Mouse (Mus musculus): ENCODE data around the gene Mfap1b. TPM values are rescaled to one million over a fixed set of nuclear protein-coding genes. Genes with fewer than 3 reads are reported as not detected.
A peak's percentile ranks its signal among the peaks of the same experiment; 100 is the strongest.
"Not testable (repeated sequence)": the region's sequence is repeated elsewhere in the genome, so short reads cannot be mapped to it uniquely, and the experiment has no call there.

Gene Mfap1b
- total RNA-seq, 4 experiments from 2014 or later = 39.4 to 47.4 (median 43.8) TPM

- DNase-seq (ENCODE audit: low spot score in 2 of 2) = no peak
These were observed 291 bp upstream of the Mfap1b start for GRCm38 (mm10) chr2:121474180-121474535.

GRCm38 (mm10) chr2:121472783-121473182 is 1.1 kb downstream of the Mfap1b start:
- not testable (repeated sequence) for DNase-seq (ENCODE audit: low spot score in 2 of 2)

GRCm38 (mm10) chr2:121468982-121469381 is 4.9 kb downstream of the Mfap1b start:
- not testable (repeated sequence) for DNase-seq (ENCODE audit: low spot score in 2 of 2)

GRCm38 (mm10) chr2:121460071-121460470 is 13.8 kb downstream of the Mfap1b start:
- no peak for DNase-seq (ENCODE audit: low spot score in 2 of 2)

GRCm38 (mm10) chr2:121456692-121457642 is 16.9 kb downstream of the Mfap1b start, which contains the start of gene Serinc4:
Gene Serinc4, minus strand, starts transcription at chr2:121456781.
- DNase-seq (ENCODE audit: low spot score in 2 of 2) = peak; percentile 68 to 73

GRCm38 (mm10) chr2:121455534-121455933 is 18.3 kb downstream of the Mfap1b start:
- no peak for DNase-seq (ENCODE audit: low spot score in 2 of 2)

- DNase-seq (ENCODE audit: low spot score in 2 of 2) = no peak
These were observed 19.9 kb downstream of the Mfap1b start for GRCm38 (mm10) chr2:121453917-121454316.

GRCm38 (mm10) chr2:121452990-121453389 is 20.9 kb downstream of the Mfap1b start, which contains the start of gene Hypk:
Gene Hypk, plus strand, starts transcription at chr2:121453290.
- no peak for DNase-seq (ENCODE audit: low spot score in 2 of 2)

GRCm38 (mm10) chr2:121452361-121452760 is 21.5 kb downstream of the Mfap1b start:
- no peak for DNase-seq (ENCODE audit: low spot score in 2 of 2)

GRCm38 (mm10) chr2:121450093-121450492 is 23.8 kb downstream of the Mfap1b start:
- DNase-seq (ENCODE audit: low spot score in 2 of 2) = no peak

GRCm38 (mm10) chr2:121449545-121450011 is 24.3 kb downstream of the Mfap1b start:
- no peak for DNase-seq (ENCODE audit: low spot score in 2 of 2)

GRCm38 (mm10) chr2:121448739-121449535 is 24.9 kb downstream of the Mfap1b start, which contains the start of gene Serf2:
Gene Serf2, plus strand, starts transcription at chr2:121449195.
- peak; percentile 93 to 99 for DNase-seq (ENCODE audit: low spot score in 2 of 2)

- no peak for DNase-seq (ENCODE audit: low spot score in 2 of 2)
These were observed 25.7 kb downstream of the Mfap1b start for GRCm38 (mm10) chr2:121448136-121448535.

- no peak for DNase-seq (ENCODE audit: low spot score in 2 of 2)
These were observed 26.9 kb downstream of the Mfap1b start for GRCm38 (mm10) chr2:121447006-121447405.

- no peak for DNase-seq (ENCODE audit: low spot score in 2 of 2)
These were observed 27.4 kb downstream of the Mfap1b start for GRCm38 (mm10) chr2:121446506-121446905.

GRCm38 (mm10) chr2:121445117-121445516 is 28.8 kb downstream of the Mfap1b start:
- DNase-seq (ENCODE audit: low spot score in 2 of 2) = no peak

- no peak for DNase-seq (ENCODE audit: low spot score in 2 of 2)
These were observed 29.7 kb downstream of the Mfap1b start, which contains the start of gene Ell3 for GRCm38 (mm10) chr2:121444178-121444577. Gene Ell3, minus strand, starts transcription at chr2:121444278.

GRCm38 (mm10) chr2:121443068-121443349 is 30.9 kb downstream of the Mfap1b start:
- no peak for DNase-seq (ENCODE audit: low spot score in 2 of 2)

- DNase-seq (ENCODE audit: low spot score in 2 of 2) = no peak
These were observed 31.4 kb downstream of the Mfap1b start for GRCm38 (mm10) chr2:121442259-121443067.

- DNase-seq (ENCODE audit: low spot score in 2 of 2) = no peak
These were observed 32.1 kb downstream of the Mfap1b start for GRCm38 (mm10) chr2:121441800-121442199.
